Mouse (Mus musculus): ENCODE results near the gene Arl5a.

DNA sequence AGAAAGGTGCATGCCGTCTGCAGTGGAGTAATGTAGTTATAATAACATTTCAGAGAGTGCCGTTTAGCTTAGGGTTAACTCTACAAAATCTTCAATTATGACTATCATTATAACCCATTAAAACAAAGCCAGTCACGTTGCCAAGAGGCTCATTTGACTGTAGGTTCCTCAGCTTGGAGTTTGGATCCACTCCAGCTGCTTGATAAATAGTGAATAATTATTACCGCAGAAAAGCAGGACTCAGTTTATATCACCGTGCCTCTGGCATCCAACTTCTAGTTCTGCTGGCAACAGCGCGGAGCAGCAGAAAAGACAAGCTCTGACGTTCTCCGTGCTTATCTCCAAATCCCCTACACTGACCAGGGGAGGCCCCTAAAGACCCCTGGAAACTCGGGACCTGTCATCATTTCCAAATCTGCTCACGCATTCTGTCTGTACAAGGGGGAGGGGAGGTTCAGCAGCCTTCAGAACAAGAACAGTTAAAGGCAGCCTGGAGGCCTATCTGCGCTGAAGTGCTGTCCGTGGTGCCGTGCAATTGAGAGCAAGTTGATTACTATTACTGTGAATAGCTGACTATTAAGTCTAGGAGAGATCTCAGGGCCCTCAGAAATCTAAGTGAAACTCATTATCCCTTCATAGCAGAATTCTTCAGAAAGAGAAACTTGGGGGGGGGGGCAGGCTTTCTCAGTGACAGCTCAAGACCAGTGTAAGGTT, 11.4 kb upstream of the Arl5a start:
- TF ChIP-seq CTCF (IDR thresholded peaks at IDR 0.05; ENCODE audit: control insufficient read depth, insufficient read depth, insufficient replicate concordance, low read depth, low read length) (no peak), POLR2A (IDR thresholded peaks at IDR 0.05; ENCODE audit: control insufficient read depth, low read depth, low read length) (no peak)
